Mouse (Mus musculus): ENCODE results near the gene Phf11a. TPM values are rescaled to one million over a fixed set of nuclear protein-coding genes. Genes with fewer than 3 reads are reported as not detected.
"Not testable (repeated sequence)": the region's sequence is repeated elsewhere in the genome, so short reads cannot be mapped to it uniquely, and the experiment has no call there.

The Phf11a gene
- total RNA-seq (2021) = 0.55 TPM in 1 of 2 replicates, not detected in the other
- long read RNA-seq = 0 reads

- DNase-seq = not testable (repeated sequence)
These were observed at the start of gene Phf11a for GRCm38 (mm10) chr14:59297391-59297790. Gene Phf11a (minus strand): TSS chr14:59297522.

- DNase-seq = not testable (repeated sequence)
These were observed 43.9 kb upstream of the Phf11a start, which contains the start of gene Phf11b for GRCm38 (mm10) chr14:59341189-59341588. Gene Phf11b (minus strand): TSS chr14:59341351.

GRCm38 (mm10) chr14:59339541-59339940 lies 42.2 kb upstream of the Phf11a start:
- DNase-seq = no peak

GRCm38 (mm10) chr14:59336056-59336455 lies 38.7 kb upstream of the Phf11a start:
- DNase-seq = not testable (repeated sequence)

- DNase-seq = not testable (repeated sequence)
These were observed 33.2 kb upstream of the Phf11a start for GRCm38 (mm10) chr14:59330499-59330898.

- DNase-seq = not testable (repeated sequence)
These were observed 22.6 kb upstream of the Phf11a start for GRCm38 (mm10) chr14:59319970-59320369.

GRCm38 (mm10) chr14:59319036-59319435 lies 21.7 kb upstream of the Phf11a start:
- not testable (repeated sequence) for DNase-seq

- DNase-seq = not testable (repeated sequence)
These were observed 5.6 kb downstream of the Phf11a start for GRCm38 (mm10) chr14:59291769-59292168.

- not testable (repeated sequence) for DNase-seq
These were observed 22.4 kb downstream of the Phf11a start for GRCm38 (mm10) chr14:59274961-59275360.

- no peak for DNase-seq
These were observed 37.3 kb downstream of the Phf11a start, which contains the start of gene Gm6904 for GRCm38 (mm10) chr14:59260056-59260455. Gene Gm6904 (minus strand): TSS chr14:59260216.

- not testable (repeated sequence) for DNase-seq
These were observed 41.5 kb downstream of the Phf11a start for GRCm38 (mm10) chr14:59255861-59256260.

- DNase-seq = not testable (repeated sequence)
These were observed 47.0 kb downstream of the Phf11a start for GRCm38 (mm10) chr14:59250350-59250749.

GRCm38 (mm10) chr14:59233635-59234034 lies 63.7 kb downstream of the Phf11a start:
- no peak for DNase-seq

GRCm38 (mm10) chr14:59232003-59232402 lies 65.3 kb downstream of the Phf11a start:
- DNase-seq = peak; percentile 47

GRCm38 (mm10) chr14:59230331-59230966 lies 66.9 kb downstream of the Phf11a start:
- no peak for DNase-seq

- no peak for DNase-seq
These were observed 67.5 kb downstream of the Phf11a start for GRCm38 (mm10) chr14:59229822-59230221.

Other genes with a start within 250 kb of the Phf11a start
- not detected in 2 replicates for gene 1700129C05Rik, start 154.6 kb downstream of the Phf11a start, total RNA-seq (2021)
- gene Gm5142, start 118.8 kb downstream of the Phf11a start, total RNA-seq (2021) = not detected in 2 replicates
- 36.4 and 39.8 TPM in 2 replicates for gene Rcbtb1, start 96.3 kb downstream of the Phf11a start, total RNA-seq (2021)
- gene Gm6904, start 37.3 kb downstream of the Phf11a start, total RNA-seq (2021) = not detected in 2 replicates
- 2.4 TPM in 1 of 2 replicates, not detected in the other for gene Phf11b, start 43.8 kb upstream of the Phf11a start, total RNA-seq (2021)
- 3.9 and 6.1 TPM in 2 replicates for gene Phf11d, start 67.9 kb upstream of the Phf11a start, total RNA-seq (2021)
- 0.82 and 1.7 TPM in 2 replicates for gene Phf11c, start 97.9 kb upstream of the Phf11a start, total RNA-seq (2021)
- gene Setdb2, start 143.4 kb upstream of the Phf11a start, total RNA-seq (2021) = 7.3 and 9.7 TPM in 2 replicates
- 31.8 and 37.9 TPM in 2 replicates for gene Cab39l, start 143.4 kb upstream of the Phf11a start, total RNA-seq (2021)

All from adrenal gland, postnatal 25 days (tissue).